In the genomic region with DNA sequence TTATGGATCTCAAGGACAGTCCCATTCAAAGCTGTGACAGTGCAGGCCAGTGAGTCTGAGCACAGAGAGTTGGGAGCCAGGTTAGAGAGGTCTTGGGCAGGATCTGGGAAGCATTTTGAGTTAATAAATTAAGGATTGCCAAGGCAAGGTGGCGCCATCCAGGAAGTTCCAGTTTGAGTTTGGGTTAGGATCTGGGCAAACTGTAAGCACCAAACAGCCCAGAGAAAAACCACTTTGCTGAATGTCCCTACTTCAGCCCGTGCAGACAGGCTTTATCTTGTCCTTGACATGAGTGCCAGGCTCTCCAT, we compare ENCODE assay signal across 10 mouse cellular contexts.
A peak's percentile ranks its signal among the peaks of the same experiment; 100 is the strongest.
DNase-seq lines count a peak whose midpoint lies in the region; ATAC-seq and TF ChIP-seq lines count a peak whose summit lies in the region.
"Had no signal": no experiment of that assay in that cellular context is flagged by ENCODE, and none has a peak within 500 bp of the region (broad histone marks: within the 10 kb centered on the region; RNA-seq: fewer than 3 reads in every experiment).

No protein-coding gene starts in this region.

- H3K27ac ChIP-seq in heart, embryonic 13.5 days (replicated peaks): peak overlapping the region; percentile 94
- H3K27ac ChIP-seq in testis, adult 2 months (ENCODE audit: control insufficient read depth, insufficient read depth, low read depth, low read length): peak overlapping the region; percentile 68
- peak overlapping the region; percentile 87 for H3K27ac ChIP-seq in limb, embryonic 12.5 days
- H3K27ac ChIP-seq: liver, embryonic 15.5 days had no signal

- no peak for TF ChIP-seq POLR2A in testis, adult 2 months (IDR thresholded peaks at IDR 0.05; ENCODE audit: control insufficient read depth, low read depth, low read length)

- H3K4me2 ChIP-seq in heart, embryonic 13.5 days: peak overlapping the region; percentile 20
- no peak overlapping the region for H3K4me2 ChIP-seq in limb, embryonic 12.5 days
- H3K4me2 ChIP-seq: liver, embryonic 15.5 days had no signal

- no peaks in the 10 kb centered on the region for H3K36me3 ChIP-seq in heart, embryonic 13.5 days
- H3K36me3 ChIP-seq in testis, adult 2 months (ENCODE audit: control insufficient read depth, insufficient read depth, low read length): no peaks in the 10 kb centered on the region
- no peaks in the 10 kb centered on the region for H3K36me3 ChIP-seq in limb, embryonic 12.5 days
- H3K36me3 ChIP-seq: liver, embryonic 15.5 days had no signal

- TF ChIP-seq CTCF in testis, adult 2 months (IDR thresholded peaks at IDR 0.05; ENCODE audit: control insufficient read depth, insufficient read depth, insufficient replicate concordance, low read depth, low read length): no peak

- H3K27me3 ChIP-seq in heart, embryonic 13.5 days (replicated peaks): no peaks in the 10 kb centered on the region
- H3K27me3 ChIP-seq in testis, adult 2 months (ENCODE audit: control insufficient read depth, insufficient read depth, low read length): no peaks in the 10 kb centered on the region
- H3K27me3 ChIP-seq in limb, embryonic 12.5 days: no peaks in the 10 kb centered on the region
- H3K27me3 ChIP-seq: CH12.LX; liver, embryonic 15.5 days had no signal

- intact Hi-C loops in heart, postnatal 25 days (cut with DNase I): no loop called here

- peak overlapping the region; percentile 70 for H3K9ac ChIP-seq in heart, embryonic 13.5 days
- H3K9ac ChIP-seq in limb, embryonic 12.5 days (replicated peaks): no peak overlapping the region
- H3K9ac ChIP-seq: liver, embryonic 15.5 days had no signal

- H3K9me3 ChIP-seq in heart, embryonic 13.5 days: peaks cover 8% of the 10 kb centered on the region; the same call in 1 of the 2 replicates
- H3K9me3 ChIP-seq in limb, embryonic 12.5 days: no peaks in the 10 kb centered on the region
- H3K9me3 ChIP-seq: liver, embryonic 15.5 days had no signal

- no peak for ATAC-seq in heart, embryonic 13.5 days (ENCODE audit: extremely low read depth, insufficient number of reproducible peaks, low FRiP score, low TSS enrichment)
- ATAC-seq in limb, embryonic 12.5 days (ENCODE audit: insufficient number of reproducible peaks, insufficient read depth, low FRiP score, low TSS enrichment, low read depth): no peak

- peaks cover 66% of the 10 kb centered on the region for H3K4me1 ChIP-seq in heart, embryonic 13.5 days
- H3K4me1 ChIP-seq in testis, adult 2 months (ENCODE audit: control insufficient read depth, insufficient read depth, low read length): peaks cover 3% of the 10 kb centered on the region
- H3K4me1 ChIP-seq in limb, embryonic 12.5 days (replicated peaks): peaks cover 55% of the 10 kb centered on the region

- 44% methylated on average over 2 of the region's 2 CpGs for WGBS in heart, embryonic 13.5 days
- 54% methylated on average over 2 of the region's 2 CpGs for WGBS in limb, embryonic 12.5 days

- no peak for DNase-seq in heart, postnatal 25 days (ENCODE audit: low spot score)
- DNase-seq in testis, postnatal 14 days (ENCODE audit: low spot score): no peak
- no peak for DNase-seq in ovary, postnatal 14 days (ENCODE audit: low spot score)
- no peak for DNase-seq in embryo, embryonic 11 days
- no peak for DNase-seq in thymus, postnatal 0 days (ENCODE audit: low spot score)

- no peak overlapping the region for H3K4me3 ChIP-seq in heart, embryonic 13.5 days
- no peak overlapping the region for H3K4me3 ChIP-seq in testis, adult 2 months (ENCODE audit: control insufficient read depth, low read depth, low read length)
- no peak overlapping the region for H3K4me3 ChIP-seq in limb, embryonic 12.5 days (replicated peaks)
- H3K4me3 ChIP-seq: liver, embryonic 15.5 days had no signal
